Mouse (Mus musculus) lung, embryonic 16.5 days (tissue): ENCODE results near the gene Tango2. TPM values are rescaled to one million over a fixed set of nuclear protein-coding genes. Genes with fewer than 3 reads are reported as not detected.

Experiments used
- ATAC-seq: fragments of 200-750 bp; cut with Nextera tagmentation; 2 replicates; pipeline ENCODE4 v1.8.0; 2017; ENCODE audit warnings: low read depth, mild to moderate bottlenecking, moderate library complexity
- H3K27ac ChIP-seq: fragments of 300-500 bp; sonication (generic); 2 replicates; pipeline ENCODE4 v1.5.1; 2014; ENCODE audit warnings: mild to moderate bottlenecking, control low read depth, low read length
- H3K27me3 ChIP-seq: fragments of 300-500 bp; sonication (generic); 2 replicates; pipeline ENCODE4 v1.6.1; 2014; ENCODE audit warnings: low read depth, low read length, mixed read lengths; ENCODE audit not compliant: control insufficient read depth, insufficient read depth
- H3K36me3 ChIP-seq: fragments of 300-500 bp; sonication (generic); 2 replicates; pipeline ENCODE4 v1.6.1; 2014; ENCODE audit warnings: low read length; ENCODE audit not compliant: control insufficient read depth, insufficient read depth
- H3K4me1 ChIP-seq: fragments of 300-500 bp; sonication (generic); replicated peaks from 2 replicates; pipeline ENCODE4 v1.6.1; 2014; ENCODE audit warnings: low read length, mixed read lengths; ENCODE audit not compliant: control insufficient read depth, insufficient read depth
- H3K4me2 ChIP-seq: fragments of 300-500 bp; sonication (generic); 2 replicates; pipeline ENCODE4 v1.6.1; 2014; ENCODE audit warnings: low read depth, low read length, control low read depth
- H3K4me3 ChIP-seq: fragments of 300-500 bp; sonication (generic); 2 replicates; pipeline ENCODE4 v1.5.1; 2014; ENCODE audit warnings: mild to moderate bottlenecking, low read length, control low read depth
- H3K9ac ChIP-seq: fragments of 300-500 bp; sonication (generic); 2 replicates; pipeline ENCODE4 v1.6.1; 2014; ENCODE audit warnings: low read length, control low read depth
- H3K9me3 ChIP-seq: fragments of 300-500 bp; sonication (generic); 2 replicates; pipeline ENCODE4 v1.6.1; 2016; ENCODE audit warnings: low read length; ENCODE audit not compliant: control insufficient read depth
- WGBS: fragments of 180-500 bp; shearing (Covaris S2); extraction: QIAGEN DNeasy Blood & Tissue Kit; methylation state at CpG from one replicate; pipeline ENCODE4 v1.1.7; 2014; 5-methylcytosine and 5-hydroxymethylcytosine counted together
- polyA plus RNA-seq: library from polyadenylated mRNA; unstranded; fragments of >200 nt; fragmentation: Nextera tagmentation; extraction: Ambion mirVana; gene quantifications from 2 replicates; pipeline ENCODE4 v1.2.1, GENCODE M21; 2015

The Tango2 gene
- polyA plus RNA-seq, 1 experiment from 2014 or later, result 27.0 TPM

DNA sequence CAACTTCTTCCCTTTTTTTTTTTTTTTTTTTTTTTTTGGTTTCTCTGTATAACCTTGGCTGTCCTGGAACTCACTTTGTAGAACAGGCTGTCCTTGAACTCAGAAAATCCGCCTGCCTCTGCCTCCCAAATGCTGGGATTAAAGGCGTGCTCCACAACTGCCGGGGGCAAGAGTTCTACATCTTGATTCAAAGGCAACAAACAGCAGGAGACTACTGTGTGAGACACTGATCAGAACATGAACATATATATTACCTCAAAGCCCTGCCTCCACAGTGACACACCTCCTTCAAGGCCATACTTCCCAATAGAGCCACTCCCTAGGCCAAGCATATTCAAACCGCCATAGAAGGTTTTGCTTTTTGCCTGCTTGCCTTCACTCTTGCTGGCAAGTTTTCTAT, 25.7 kb upstream of the Tango2 start:
- H3K27ac ChIP-seq, result no peak overlapping the region
- H3K4me2 ChIP-seq, result no peak overlapping the region
- H3K36me3 ChIP-seq, result no peaks in the 10 kb centered on the region
- ATAC-seq, result no peak
- H3K4me3 ChIP-seq, result no peak overlapping the region
- H3K27me3 ChIP-seq, result no peaks in the 10 kb centered on the region
- no peak overlapping the region for H3K9ac ChIP-seq
- H3K9me3 ChIP-seq, result no peaks in the 10 kb centered on the region
- H3K4me1 ChIP-seq, result no peaks in the 10 kb centered on the region
- 91% methylated on average over 4 of the region's 4 CpGs for WGBS

DNA sequence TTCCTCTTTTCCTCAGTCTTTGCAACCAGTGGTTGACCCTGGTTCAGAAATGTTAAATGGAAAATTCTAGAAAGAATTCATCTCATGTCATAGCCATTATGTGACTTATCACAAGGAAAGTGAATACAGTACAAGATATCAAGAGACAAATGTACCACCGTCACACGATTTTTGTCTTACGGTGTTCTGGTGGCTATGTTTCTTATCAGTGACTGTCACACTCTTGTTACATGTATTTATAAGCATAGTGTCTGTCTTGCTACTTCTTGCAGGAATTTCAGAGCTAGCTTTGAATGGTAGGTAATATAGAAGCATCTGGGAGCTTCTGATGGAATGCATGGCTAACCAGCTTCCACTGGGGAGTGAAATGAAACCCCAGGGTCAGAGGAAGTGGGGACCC, 22.3 kb upstream of the Tango2 start:
- H3K27ac ChIP-seq, result no peak overlapping the region
- H3K4me2 ChIP-seq, result no peak overlapping the region
- H3K36me3 ChIP-seq, result no peaks in the 10 kb centered on the region
- no peaks in the 10 kb centered on the region for H3K27me3 ChIP-seq
- no peak overlapping the region for H3K4me3 ChIP-seq
- H3K9me3 ChIP-seq, result no peaks in the 10 kb centered on the region
- H3K4me1 ChIP-seq, result no peaks in the 10 kb centered on the region
- WGBS, result 83% methylated on average over 3 of the region's 3 CpGs
- H3K9ac ChIP-seq, result no peak overlapping the region
- ATAC-seq, result no peak

DNA sequence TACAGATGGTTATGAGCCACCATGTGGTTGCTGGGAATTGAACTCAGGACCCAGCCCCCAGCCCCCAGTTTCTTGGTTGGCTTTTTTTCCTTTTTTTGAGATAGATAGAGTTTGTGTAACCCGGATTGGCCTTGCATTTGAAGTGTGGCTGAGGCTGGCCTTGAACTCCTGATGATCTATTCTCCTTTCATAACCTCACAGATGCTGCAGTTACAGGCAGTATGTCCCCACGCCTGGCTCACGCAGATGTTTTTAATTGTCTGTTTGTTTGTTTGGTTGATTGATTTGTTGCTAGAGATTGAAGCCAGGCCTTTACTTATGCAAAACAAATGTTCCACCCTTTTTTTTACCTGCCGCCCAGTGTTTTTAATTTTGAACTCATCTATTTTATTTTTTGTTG, 18.9 kb upstream of the Tango2 start:
- no peak for ATAC-seq
- Histone ChIP-seq H3K4me2 (no peak overlapping the region), H3K27me3 (no peaks in the 10 kb centered on the region), H3K4me3 (no peak overlapping the region), H3K4me1 (no peaks in the 10 kb centered on the region), H3K36me3 (no peaks in the 10 kb centered on the region), H3K27ac (no peak overlapping the region), H3K9me3 (no peaks in the 10 kb centered on the region), H3K9ac (no peak overlapping the region)
- 61% methylated on average over 4 of the region's 4 CpGs for WGBS

DNA sequence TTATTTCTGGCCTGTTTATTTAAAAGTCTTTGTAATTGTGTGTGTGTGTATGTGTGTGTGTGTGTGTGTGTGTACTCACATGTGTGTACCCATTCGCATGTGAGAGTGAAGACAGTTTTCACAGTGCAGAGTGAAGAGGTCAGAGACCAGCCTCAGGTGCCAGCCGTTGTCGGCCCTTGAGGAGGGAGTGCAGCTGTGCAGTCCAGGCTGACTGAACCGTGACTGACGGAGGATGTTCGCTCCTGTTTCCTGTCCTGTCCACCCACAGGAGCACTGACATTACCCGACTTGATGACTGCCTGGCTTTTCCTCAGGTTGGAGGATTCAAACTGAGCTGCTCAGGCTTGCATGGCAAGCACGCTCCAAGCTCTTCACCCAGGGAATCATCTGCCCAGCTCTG, 15.0 kb upstream of the Tango2 start:
- no peak for ATAC-seq
- Histone ChIP-seq H3K4me1 (no peaks in the 10 kb centered on the region), H3K27ac (no peak overlapping the region), H3K9me3 (no peaks in the 10 kb centered on the region), H3K9ac (no peak overlapping the region), H3K36me3 (no peaks in the 10 kb centered on the region), H3K4me2 (no peak overlapping the region), H3K27me3 (no peaks in the 10 kb centered on the region), H3K4me3 (no peak overlapping the region)
- 61% methylated on average over 8 of the region's 8 CpGs for WGBS

DNA sequence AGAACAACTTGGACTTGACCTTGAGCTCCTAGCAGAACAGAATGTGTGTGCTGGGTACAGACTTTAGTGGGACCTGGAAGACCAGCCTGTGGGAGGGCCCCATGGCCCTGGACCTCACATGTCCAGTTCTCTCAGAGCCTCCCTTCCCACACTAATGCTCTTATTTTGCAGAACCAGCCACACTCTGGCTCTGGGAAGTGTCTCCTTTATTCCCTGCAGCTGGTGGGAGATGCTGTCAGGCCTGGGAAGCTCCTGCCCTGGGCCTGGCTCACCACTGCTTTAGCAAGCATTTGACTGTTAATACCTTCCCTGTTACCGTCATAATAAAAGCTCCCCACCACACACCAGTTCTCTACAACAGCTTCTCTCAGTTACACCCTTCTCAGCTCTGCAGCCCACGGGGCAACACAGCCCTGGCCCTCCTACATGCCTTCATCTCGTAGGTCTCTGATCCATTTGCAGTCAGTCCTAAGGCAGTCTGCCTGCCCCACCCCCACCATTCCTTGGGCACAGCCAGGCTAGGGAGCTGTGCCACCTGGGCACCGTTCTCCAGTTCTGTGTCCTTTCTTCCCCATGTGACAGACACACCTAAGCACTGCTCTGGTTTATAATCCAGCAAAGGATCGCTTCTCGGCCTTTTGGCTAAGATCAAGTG, 12.4 kb upstream of the Tango2 start:
- 66% methylated on average over 6 of the region's 6 CpGs for WGBS
- no peak for ATAC-seq
- no peaks in the 10 kb centered on the region for H3K36me3 ChIP-seq

DNA sequence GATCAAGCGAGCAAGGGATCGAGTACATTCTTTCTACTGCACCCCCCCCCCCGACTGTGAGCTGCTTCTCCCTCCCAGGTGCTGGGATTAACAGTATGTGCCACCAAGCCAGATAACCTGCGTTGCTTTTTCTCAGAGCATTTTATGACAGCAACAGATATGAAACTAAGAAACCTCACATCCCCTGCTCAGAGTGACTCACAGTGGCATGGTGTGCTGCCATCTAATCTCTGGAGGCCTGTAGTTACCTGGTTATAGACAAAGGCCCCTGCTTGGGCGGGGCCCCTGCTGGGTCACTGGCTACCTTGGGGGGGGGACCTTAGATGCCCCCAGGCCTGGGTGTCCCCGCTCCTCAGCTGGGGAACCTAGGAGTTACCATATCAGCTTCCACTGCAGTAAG, 10.1 kb upstream of the Tango2 start:
- Histone ChIP-seq H3K4me2 (no peak overlapping the region), H3K27ac (no peak overlapping the region), H3K9ac (no peak overlapping the region), H3K36me3 (no peaks in the 10 kb centered on the region), H3K9me3 (no peaks in the 10 kb centered on the region), H3K4me3 (no peak overlapping the region), H3K27me3 (no peaks in the 10 kb centered on the region), H3K4me1 (no peaks in the 10 kb centered on the region)
- 81% methylated on average over 6 of the region's 6 CpGs for WGBS
- ATAC-seq, result no peak

More for the DNA sequence above, 12.4 kb upstream of the Tango2 start:
- Histone ChIP-seq H3K4me3 (no peak overlapping the region), H3K9ac (no peak overlapping the region), H3K4me2 (no peak overlapping the region), H3K27ac (no peak overlapping the region), H3K27me3 (no peaks in the 10 kb centered on the region), H3K4me1 (no peaks in the 10 kb centered on the region), H3K9me3 (no peaks in the 10 kb centered on the region)

DNA sequence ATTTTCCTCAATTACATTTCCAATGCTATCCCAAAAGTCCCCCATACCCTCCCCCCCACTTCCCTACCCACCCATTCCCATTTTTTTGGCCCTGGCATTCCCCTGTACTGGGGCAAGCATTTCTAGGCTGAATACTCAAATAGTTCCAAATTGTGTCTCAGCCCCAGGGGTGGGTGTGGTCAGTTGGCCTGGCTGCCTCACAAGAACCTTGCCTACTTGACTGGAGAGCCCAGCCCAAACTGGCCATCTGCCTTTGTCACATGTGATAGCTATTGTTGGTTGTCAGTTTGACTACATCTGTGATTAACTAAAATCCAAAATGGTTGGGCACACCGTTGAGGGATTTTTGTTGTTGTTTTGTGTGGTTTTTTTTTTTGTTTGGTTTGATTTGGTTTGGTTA, 9.1 kb upstream of the Tango2 start:
- 89% methylated on average over 1 of the region's 1 CpGs for WGBS

DNA sequence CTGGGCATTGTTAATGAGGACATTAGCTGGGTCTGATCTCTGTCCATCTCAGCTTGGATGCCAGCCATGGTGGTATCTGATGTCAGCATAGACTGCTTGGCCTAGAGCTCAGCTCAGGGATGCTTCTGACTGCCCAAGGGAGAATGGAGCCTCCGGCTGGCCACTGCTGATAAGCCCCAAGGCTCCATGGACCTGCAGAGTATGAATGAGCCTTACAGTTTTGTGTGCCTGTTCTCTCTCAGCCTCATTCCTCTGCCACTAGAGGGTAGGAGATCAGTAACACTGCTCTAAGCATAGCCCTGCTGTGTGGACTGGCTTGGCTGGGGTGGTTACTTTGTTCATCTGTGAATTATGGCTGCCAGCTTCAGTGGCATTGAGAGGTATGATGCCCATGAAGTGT, 5.2 kb upstream of the Tango2 start:
- ATAC-seq, result no peak
- Histone ChIP-seq H3K9me3 (no peaks in the 10 kb centered on the region), H3K4me1 (peaks cover 4% of the 10 kb centered on the region; the same call in 1 of the 2 replicates), H3K27ac (no peak overlapping the region), H3K9ac (no peak overlapping the region), H3K4me3 (no peak overlapping the region), H3K36me3 (no peaks in the 10 kb centered on the region), H3K27me3 (peaks cover 19% of the 10 kb centered on the region), H3K4me2 (no peak overlapping the region)
- WGBS, result 59% methylated on average over 1 of the region's 1 CpGs

More for the DNA sequence above, 9.1 kb upstream of the Tango2 start:
- Histone ChIP-seq H3K4me3 (no peak overlapping the region), H3K27ac (no peak overlapping the region), H3K36me3 (no peaks in the 10 kb centered on the region), H3K27me3 (no peaks in the 10 kb centered on the region), H3K9ac (no peak overlapping the region), H3K4me1 (no peaks in the 10 kb centered on the region), H3K4me2 (no peak overlapping the region), H3K9me3 (no peaks in the 10 kb centered on the region)
- no peak for ATAC-seq

DNA sequence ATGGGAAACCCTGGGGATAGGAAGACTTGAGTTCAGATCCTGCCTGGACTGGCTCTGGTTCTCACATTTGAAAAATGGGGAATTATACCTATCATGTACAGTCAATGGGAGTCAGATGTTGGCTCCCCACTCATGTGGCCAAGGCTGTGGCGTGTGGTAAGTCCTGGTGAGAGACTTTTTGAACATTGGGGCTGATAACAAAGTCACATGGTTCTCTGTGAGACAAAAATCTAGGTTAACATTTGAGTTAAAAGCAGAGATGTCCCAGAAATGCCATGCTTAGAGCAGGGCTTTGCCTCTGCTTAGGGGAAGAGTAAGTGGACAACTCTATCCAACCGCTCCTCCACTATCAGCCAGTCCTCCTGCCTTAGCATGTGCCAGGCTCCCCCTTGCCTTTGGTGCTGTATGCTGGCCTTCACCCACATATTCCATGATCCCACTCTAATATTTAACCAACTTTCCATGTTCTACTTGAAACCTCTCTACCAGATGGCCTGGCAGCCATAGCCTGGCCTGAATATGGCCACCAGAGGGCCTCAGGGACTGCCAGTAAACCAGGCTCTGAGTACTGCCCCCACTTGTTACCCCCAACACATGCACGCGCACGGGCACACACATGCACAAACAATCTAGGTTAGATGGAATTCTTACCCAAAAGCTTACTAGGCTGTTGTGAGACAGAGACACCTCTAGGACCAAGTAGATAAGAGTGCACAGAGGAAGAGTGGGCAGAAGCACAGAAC, 3.6 kb upstream of the Tango2 start:
- Histone ChIP-seq H3K9me3 (no peaks in the 10 kb centered on the region), H3K4me3 (no peak overlapping the region), H3K4me2 (no peak overlapping the region), H3K27ac (no peak overlapping the region), H3K36me3 (no peaks in the 10 kb centered on the region), H3K27me3 (peaks cover 19% of the 10 kb centered on the region), H3K9ac (no peak overlapping the region), H3K4me1 (peaks cover 4% of the 10 kb centered on the region; the same call in 1 of the 2 replicates)
- WGBS, result 51% methylated on average over 5 of the region's 5 CpGs
- no peak for ATAC-seq
